Mouse (Mus musculus) thymus, adult 2 months (tissue): ENCODE data around the gene Ifi214. TPM values are rescaled to one million over a fixed set of nuclear protein-coding genes. Genes with fewer than 3 reads are reported as not detected.
"Not testable (repeated sequence)": the region's sequence is repeated elsewhere in the genome, so short reads cannot be mapped to it uniquely, and the experiment has no call there.

Source experiments
- DNase-seq: peaks from one replicate; pipeline ENCODE4 v3.0.0; 2021
- H3K27ac ChIP-seq: fragments of 200-500 bp; 2 replicates; pipeline ENCODE4 v1.5.1; 2012; ENCODE audit warnings: low read length, control low read depth; ENCODE audit not compliant: control insufficient read depth, insufficient read depth
- H3K27me3 ChIP-seq: fragments of 200-500 bp; 2 replicates; pipeline ENCODE4 v1.6.1; 2012; ENCODE audit warnings: mild to moderate bottlenecking, low read length, moderate library complexity, mixed read lengths; ENCODE audit not compliant: control insufficient read depth, insufficient read depth
- H3K36me3 ChIP-seq: fragments of 200-500 bp; 2 replicates; pipeline ENCODE4 v1.6.1; 2012; ENCODE audit warnings: mild to moderate bottlenecking, low read length, moderate library complexity; ENCODE audit not compliant: control insufficient read depth, insufficient read depth
- H3K4me1 ChIP-seq: fragments of 200-500 bp; replicated peaks from 2 replicates; pipeline ENCODE4 v1.6.1; 2012; ENCODE audit warnings: low read length; ENCODE audit not compliant: control insufficient read depth, insufficient read depth
- H3K4me3 ChIP-seq: fragments of 200-500 bp; 2 replicates; pipeline ENCODE4 v1.5.1; 2012; ENCODE audit warnings: mild to moderate bottlenecking, low read length, control low read depth, moderate library complexity; ENCODE audit not compliant: control insufficient read depth, insufficient read depth
- CTCF ChIP-seq: fragments of 200-500 bp; IDR thresholded peaks from 2 replicates; pipeline ENCODE4 v1.5.1; 2012; ENCODE audit warnings: mild to moderate bottlenecking, control low read depth, low read length, moderate library complexity, borderline replicate concordance; ENCODE audit not compliant: control insufficient read depth, poor library complexity, insufficient read depth; ENCODE audit errors: extremely low read depth
- POLR2A ChIP-seq: fragments of 200-500 bp; IDR thresholded peaks from 2 replicates; pipeline ENCODE4 v1.6.1; 2012; ENCODE audit warnings: mild to moderate bottlenecking, low read length, control low read depth, moderate library complexity; ENCODE audit not compliant: control insufficient read depth, poor library complexity, insufficient read depth; ENCODE audit errors: extremely low read depth
- WGBS: fragments of 180-500 bp; shearing (Covaris S2); methylation state at CpG from one replicate; pipeline ENCODE4 v1.1.7; 2018; 5-methylcytosine and 5-hydroxymethylcytosine counted together
- polyA plus RNA-seq: library from polyadenylated mRNA; depleted of rRNA; stranded (reverse); fragments of >200 nt; gene quantifications from 2 replicates; pipeline ENCODE4 v1.2.3, GENCODE M21; 2012; rRNA removed

Ifi214 gene
- 0.94 and 1.3 TPM in 2 replicates for polyA plus RNA-seq

- WGBS = 54% methylated on average over 3 of the region's 3 CpGs
- not testable (repeated sequence) for H3K4me3 ChIP-seq, DNase-seq, H3K4me1 ChIP-seq, H3K36me3 ChIP-seq, H3K27me3 ChIP-seq, H3K27ac ChIP-seq
These were observed at the start of gene Ifi214 for GRCm38 (mm10) chr1:173535791-173536190. Gene Ifi214 (minus strand): TSS chr1:173535957.

- no peak for TF ChIP-seq CTCF
- TF ChIP-seq POLR2A = no peak
- no peak overlapping the region for H3K4me3 ChIP-seq
These were observed 44.3 kb upstream of the Ifi214 start for GRCm38 (mm10) chr1:173579921-173580585.

GRCm38 (mm10) chr1:173579079-173579478 lies 43.3 kb upstream of the Ifi214 start:
- no peaks in the 10 kb centered on the region for H3K4me1 ChIP-seq
- DNase-seq = no peak
- H3K4me3 ChIP-seq = no peak overlapping the region
- no peaks in the 10 kb centered on the region for H3K36me3 ChIP-seq
- H3K27ac ChIP-seq = no peak overlapping the region
- 96% methylated on average over 9 of the region's 9 CpGs for WGBS
- no peaks in the 10 kb centered on the region for H3K27me3 ChIP-seq
- TF ChIP-seq POLR2A (no peak), CTCF (no peak)

More at GRCm38 (mm10) chr1:173579921-173580585, 44.3 kb upstream of the Ifi214 start:
- Histone ChIP-seq H3K36me3 (no peaks in the 10 kb centered on the region), H3K4me1 (no peaks in the 10 kb centered on the region), H3K27ac (no peak overlapping the region), H3K27me3 (no peaks in the 10 kb centered on the region)
- WGBS = 96% methylated on average over 26 of the region's 26 CpGs
- DNase-seq = no peak

- WGBS = 92% methylated on average over 5 of the region's 5 CpGs
- not testable (repeated sequence) for H3K27ac ChIP-seq, H3K4me3 ChIP-seq, H3K4me1 ChIP-seq, DNase-seq, H3K27me3 ChIP-seq, H3K36me3 ChIP-seq
These were observed 14.8 kb upstream of the Ifi214 start for GRCm38 (mm10) chr1:173550491-173551050.

GRCm38 (mm10) chr1:173548798-173549197 lies 13.0 kb upstream of the Ifi214 start:
- not testable (repeated sequence) for H3K27me3 ChIP-seq, H3K27ac ChIP-seq, DNase-seq, H3K36me3 ChIP-seq, H3K4me1 ChIP-seq, H3K4me3 ChIP-seq
- WGBS = 79% methylated on average over 3 of the region's 3 CpGs

GRCm38 (mm10) chr1:173521452-173521851 lies 14.3 kb downstream of the Ifi214 start:
- Histone ChIP-seq H3K27ac (no peak overlapping the region), H3K4me3 (no peak overlapping the region), H3K36me3 (no peaks in the 10 kb centered on the region), H3K4me1 (no peaks in the 10 kb centered on the region), H3K27me3 (no peaks in the 10 kb centered on the region)
- TF ChIP-seq CTCF (no peak), POLR2A (no peak)
- no peak for DNase-seq

GRCm38 (mm10) chr1:173510595-173510994 lies 25.2 kb downstream of the Ifi214 start:
- not testable (repeated sequence) for H3K27me3 ChIP-seq, H3K27ac ChIP-seq, H3K36me3 ChIP-seq, H3K4me3 ChIP-seq, H3K4me1 ChIP-seq, DNase-seq
- WGBS = 56% methylated on average over 2 of the region's 2 CpGs

GRCm38 (mm10) chr1:173491483-173491882 lies 44.3 kb downstream of the Ifi214 start:
- not testable (repeated sequence) for H3K36me3 ChIP-seq, H3K4me1 ChIP-seq, H3K4me3 ChIP-seq, H3K27me3 ChIP-seq, H3K27ac ChIP-seq, DNase-seq

- H3K4me1 ChIP-seq, H3K27me3 ChIP-seq, H3K36me3 ChIP-seq: not testable (repeated sequence)
- Histone ChIP-seq H3K27ac (peak within 1 kb of the TSS; percentile 57; the same call in 1 of the 2 replicates), H3K4me3 (peak within 1 kb of the TSS; percentile 5; the same call in 1 of the 2 replicates)
- 5% methylated on average over 3 of the region's 3 CpGs for WGBS
- DNase-seq = peak; percentile 35
These were observed 44.8 kb downstream of the Ifi214 start, which contains the start of gene Ifi206 for GRCm38 (mm10) chr1:173490812-173491480. Gene Ifi206 (minus strand): TSS chr1:173491041.

- 95% methylated on average over 3 of the region's 3 CpGs for WGBS
- not testable (repeated sequence) for H3K4me1 ChIP-seq, DNase-seq, H3K36me3 ChIP-seq, H3K4me3 ChIP-seq, H3K27ac ChIP-seq, H3K27me3 ChIP-seq
These were observed 54.6 kb downstream of the Ifi214 start for GRCm38 (mm10) chr1:173481182-173481574.
